Mouse (Mus musculus) WW6 (cell line): Measurements from ENCODE around the gene Trp53tg5.

Experiments used
- DNase-seq: peaks from one replicate; pipeline ENCODE4 v3.0.0-alpha.2; 2013; ENCODE audit warnings: low read depth, low spot score

The Trp53tg5 gene

DNA sequence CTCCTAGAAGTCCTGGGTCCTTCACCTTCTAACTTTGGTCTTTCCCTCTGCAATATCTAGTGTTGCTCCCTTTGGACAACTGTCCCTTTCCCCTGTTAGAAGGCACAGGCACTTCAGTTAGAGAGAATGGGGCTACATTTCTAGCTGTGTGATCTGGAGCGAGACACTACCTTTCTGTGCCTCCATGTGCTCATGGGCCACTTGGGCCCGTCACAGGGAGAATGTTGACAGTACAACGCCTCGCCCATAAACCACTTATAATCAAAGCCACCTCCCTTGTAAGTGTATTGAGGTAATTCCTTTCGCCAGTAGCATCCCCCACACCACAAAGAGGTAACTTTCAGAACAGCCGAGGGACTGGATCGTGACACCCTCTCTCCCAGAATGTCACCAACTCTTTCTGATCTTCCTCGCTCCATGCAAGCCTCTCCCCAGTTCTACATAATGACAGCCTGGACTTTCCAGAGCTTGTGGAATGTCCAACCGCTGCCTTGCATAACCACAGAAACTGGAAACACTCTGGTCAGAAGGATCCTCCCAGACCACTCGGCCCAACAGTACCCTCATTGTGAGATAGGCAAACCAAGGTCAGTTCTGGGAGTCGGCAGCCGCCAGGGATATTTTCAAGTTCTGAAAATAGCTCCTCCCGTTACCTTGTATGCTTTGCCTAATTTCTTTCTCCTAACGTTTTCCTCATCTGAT lies 24.0 kb downstream of the Trp53tg5 start:
- no peak for DNase-seq

DNA sequence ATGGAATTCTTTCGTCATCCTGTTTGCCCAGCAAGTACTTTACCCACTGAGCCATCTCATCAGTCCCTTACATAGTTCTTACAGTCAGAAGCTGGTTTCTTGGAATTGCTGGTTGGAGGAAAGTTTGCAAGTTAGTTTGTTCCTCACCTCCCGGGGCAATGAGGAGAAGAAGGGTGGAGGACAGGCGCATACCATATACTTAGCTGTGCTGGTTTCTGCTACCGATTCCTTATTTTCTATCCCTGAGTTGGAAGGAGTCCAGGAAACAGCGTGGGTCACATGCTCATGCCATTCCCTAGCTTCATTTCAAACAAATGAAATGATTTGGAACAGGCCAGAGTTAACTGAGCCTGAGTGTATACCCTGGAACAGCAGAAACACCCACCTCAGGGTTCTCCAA lies 24.6 kb downstream of the Trp53tg5 start:
- DNase-seq, result no peak

- DNase-seq, result no peak
Observed at GRCm38 (mm10) chr2:164448140-164448539, 25.4 kb downstream of the Trp53tg5 start.

DNA sequence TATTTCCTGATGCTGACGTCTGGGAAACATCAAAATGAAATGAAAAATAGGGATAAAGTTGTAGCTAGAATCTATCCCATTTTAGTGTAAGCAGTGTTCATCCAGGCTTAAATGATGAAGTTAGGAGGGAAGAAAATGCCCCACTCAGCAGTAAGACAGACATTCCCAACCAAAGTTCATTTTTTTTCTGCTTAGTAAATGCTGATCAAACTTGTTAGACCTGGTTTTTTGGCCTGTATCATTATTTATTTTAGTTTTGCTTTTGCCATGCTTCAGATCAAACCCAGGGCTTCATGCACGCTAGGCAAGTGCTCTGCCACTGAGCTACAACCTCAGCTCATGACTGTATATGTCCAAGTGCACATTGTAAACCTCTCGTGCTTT lies 27.4 kb downstream of the Trp53tg5 start:
- DNase-seq, result no peak

- no peak for DNase-seq
Observed at GRCm38 (mm10) chr2:164445399-164446085, 28.0 kb downstream of the Trp53tg5 start.

- DNase-seq, result no peak
Observed at GRCm38 (mm10) chr2:164444701-164445100, 28.8 kb downstream of the Trp53tg5 start.

- no peak for DNase-seq
Observed at GRCm38 (mm10) chr2:164443460-164444000, 30.0 kb downstream of the Trp53tg5 start, which contains the start of gene Sdc4. Gene Sdc4, minus strand, starts transcription at chr2:164443887.

DNA sequence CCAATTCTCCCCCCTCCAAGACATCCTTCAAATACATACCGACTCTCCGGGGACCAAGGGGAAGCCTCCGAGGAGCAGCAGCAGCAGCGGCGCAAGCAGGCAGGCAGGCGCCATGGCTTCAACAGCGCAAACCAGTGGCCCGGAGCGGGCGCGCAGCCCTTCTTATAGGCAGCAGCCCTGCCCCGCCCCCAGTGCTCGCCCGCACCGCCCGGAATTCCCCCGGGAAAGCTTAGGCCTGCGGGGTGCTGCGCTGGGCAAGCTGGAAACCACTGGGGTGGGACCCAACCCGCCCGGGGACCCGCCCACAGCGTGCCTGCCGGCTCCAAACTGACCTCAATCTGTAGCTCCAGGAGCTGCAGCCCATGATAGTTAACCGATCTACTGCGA lies 30.5 kb downstream of the Trp53tg5 start:
- peak; percentile 70 for DNase-seq

DNA sequence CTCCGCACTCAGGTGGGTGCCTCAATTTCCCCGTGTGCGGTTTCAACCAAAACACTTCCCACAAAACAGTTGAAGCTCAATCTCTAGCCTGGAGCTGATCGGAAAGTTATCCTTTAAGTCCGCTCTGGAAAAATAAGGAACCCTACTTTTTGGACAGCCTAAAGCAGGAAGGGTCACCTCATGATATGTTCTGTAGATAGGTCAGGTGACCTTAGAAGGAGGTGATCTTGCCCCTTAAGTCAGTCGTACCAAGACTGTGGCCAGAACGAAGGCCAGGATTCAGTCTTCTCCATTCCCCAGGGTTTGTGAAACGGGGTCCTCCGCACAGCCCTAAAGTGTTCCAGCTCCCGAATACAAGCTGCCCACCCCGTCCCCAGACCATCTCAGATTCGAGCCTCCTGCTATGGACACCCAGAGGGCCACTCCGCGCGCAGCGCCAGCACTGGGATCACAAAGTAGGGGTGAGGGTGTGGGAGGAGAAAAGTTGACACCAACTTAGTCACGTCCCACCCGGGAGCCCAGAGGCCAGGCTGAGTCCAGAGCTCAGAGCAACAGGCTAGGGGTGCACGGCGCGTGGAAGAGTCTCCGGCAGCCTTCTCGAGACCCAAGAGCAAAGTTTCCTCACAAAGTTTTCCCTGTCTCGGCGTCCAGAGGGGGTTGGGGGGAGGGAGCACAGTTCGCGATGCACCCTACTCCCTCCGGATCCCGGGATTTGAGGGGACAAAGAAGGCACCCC lies 31.0 kb downstream of the Trp53tg5 start:
- no peak for DNase-seq

DNA sequence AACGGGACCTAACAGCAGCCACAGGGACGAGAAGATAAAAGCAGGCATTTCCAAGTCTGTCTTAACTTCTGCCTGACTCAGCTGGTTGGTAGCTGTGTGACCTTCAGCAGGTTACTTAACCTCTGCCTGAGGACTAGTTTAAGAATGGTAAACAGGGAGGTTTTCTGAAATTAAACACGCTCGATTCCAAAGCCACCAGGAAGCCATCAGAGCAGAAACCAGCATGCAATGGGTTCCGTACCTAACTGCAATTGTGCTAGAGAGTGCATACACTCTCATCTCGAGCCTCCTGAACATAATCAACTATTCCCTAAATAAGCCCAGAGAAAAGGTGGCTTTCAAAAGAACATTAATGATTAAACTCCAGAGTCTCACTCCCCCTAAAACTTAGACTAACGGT lies 31.8 kb downstream of the Trp53tg5 start:
- DNase-seq, result no peak

DNA sequence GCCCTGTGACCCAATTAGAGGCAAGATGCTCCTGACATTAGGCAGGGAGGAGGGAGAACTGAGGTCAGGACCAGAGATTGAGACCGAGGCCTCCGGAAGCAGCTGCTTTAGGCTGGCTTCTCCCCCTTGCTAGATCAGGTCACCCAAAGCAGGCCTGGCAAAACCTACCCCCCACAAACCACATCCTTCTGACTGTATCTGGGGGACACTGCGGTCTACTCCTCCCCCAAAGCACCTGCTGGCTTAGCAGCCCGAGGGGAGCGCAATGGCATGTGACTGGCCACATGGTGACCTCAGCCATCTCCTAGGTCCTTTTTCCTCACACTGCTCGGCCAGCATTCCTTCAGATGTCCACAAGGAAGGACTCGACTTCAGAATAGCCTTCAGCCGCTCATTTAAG lies 32.4 kb downstream of the Trp53tg5 start:
- no peak for DNase-seq

GRCm38 (mm10) chr2:164440314-164440713 lies 33.2 kb downstream of the Trp53tg5 start:
- no peak for DNase-seq

- no peak for DNase-seq
Observed at GRCm38 (mm10) chr2:164439001-164439421, 34.5 kb downstream of the Trp53tg5 start.

DNA sequence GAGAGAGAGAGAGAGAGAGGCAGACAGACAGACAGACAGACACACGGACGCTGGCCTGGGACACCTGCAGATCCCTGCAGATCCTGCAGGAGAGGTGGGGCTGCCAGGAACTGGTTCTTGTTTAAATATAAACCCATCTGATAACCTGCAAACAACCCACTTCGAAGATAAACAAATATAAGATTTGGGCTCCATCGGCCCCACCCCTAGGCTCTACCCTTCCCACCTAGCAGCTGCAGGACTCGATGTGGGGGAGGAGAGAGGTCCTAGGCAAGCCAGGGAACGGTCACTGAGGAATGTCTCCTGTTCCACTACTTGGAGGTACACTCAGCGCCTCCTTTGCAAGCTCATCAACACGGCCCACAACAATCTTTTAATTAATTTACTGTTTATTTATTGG lies 35.3 kb downstream of the Trp53tg5 start:
- DNase-seq, result no peak

GRCm38 (mm10) chr2:164437710-164438109 lies 35.8 kb downstream of the Trp53tg5 start:
- no peak for DNase-seq

- no peak for DNase-seq
Observed at GRCm38 (mm10) chr2:164436961-164437360, 36.6 kb downstream of the Trp53tg5 start.

GRCm38 (mm10) chr2:164436215-164436913 lies 37.2 kb downstream of the Trp53tg5 start:
- no peak for DNase-seq

- DNase-seq, result no peak
Observed at GRCm38 (mm10) chr2:164435216-164436090, 38.1 kb downstream of the Trp53tg5 start.

- DNase-seq, result no peak
Observed at GRCm38 (mm10) chr2:164434681-164435080, 38.8 kb downstream of the Trp53tg5 start.

DNA sequence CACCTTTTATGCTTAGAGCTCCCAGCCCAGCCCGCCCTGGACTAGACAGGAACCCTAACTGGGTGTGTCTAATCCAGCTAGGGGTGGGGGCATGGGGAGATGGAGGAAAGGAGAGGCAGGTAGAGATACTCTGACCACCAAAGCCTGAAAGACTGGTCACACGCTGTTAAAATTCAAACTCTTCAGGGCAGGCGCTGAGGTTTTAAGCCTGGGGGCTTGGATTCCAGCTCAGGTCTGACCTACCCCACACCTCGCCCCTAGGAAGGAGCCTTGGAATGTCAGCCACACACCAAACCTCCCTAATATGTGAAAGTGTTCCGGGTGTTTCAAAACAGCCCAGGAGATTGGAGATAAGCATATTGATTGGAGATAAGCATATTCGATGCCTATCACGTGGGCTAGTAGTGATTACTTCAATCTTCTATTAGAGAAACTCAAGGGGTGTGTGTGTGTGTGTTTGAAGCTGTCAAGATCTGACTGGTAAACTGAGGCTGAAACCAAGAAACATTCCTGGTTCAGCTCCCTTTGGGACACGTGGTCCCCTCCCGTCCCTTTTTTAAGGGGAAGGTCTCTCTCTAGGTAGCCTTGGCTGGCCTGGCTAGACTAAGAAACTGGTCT lies 40.1 kb downstream of the Trp53tg5 start:
- DNase-seq, result no peak
